Mouse (Mus musculus) thymus, adult 2 months (tissue): ENCODE results near the gene Cyp2c54.

Source experiments
- CTCF ChIP-seq: fragments of 200-500 bp; IDR thresholded peaks from 2 replicates; pipeline ENCODE4 v1.5.1; 2012; ENCODE audit warnings: mild to moderate bottlenecking, control low read depth, low read length, moderate library complexity, borderline replicate concordance; ENCODE audit not compliant: control insufficient read depth, poor library complexity, insufficient read depth; ENCODE audit errors: extremely low read depth
- POLR2A ChIP-seq: fragments of 200-500 bp; IDR thresholded peaks from 2 replicates; pipeline ENCODE4 v1.6.1; 2012; ENCODE audit warnings: mild to moderate bottlenecking, low read length, control low read depth, moderate library complexity; ENCODE audit not compliant: control insufficient read depth, poor library complexity, insufficient read depth; ENCODE audit errors: extremely low read depth

DNA sequence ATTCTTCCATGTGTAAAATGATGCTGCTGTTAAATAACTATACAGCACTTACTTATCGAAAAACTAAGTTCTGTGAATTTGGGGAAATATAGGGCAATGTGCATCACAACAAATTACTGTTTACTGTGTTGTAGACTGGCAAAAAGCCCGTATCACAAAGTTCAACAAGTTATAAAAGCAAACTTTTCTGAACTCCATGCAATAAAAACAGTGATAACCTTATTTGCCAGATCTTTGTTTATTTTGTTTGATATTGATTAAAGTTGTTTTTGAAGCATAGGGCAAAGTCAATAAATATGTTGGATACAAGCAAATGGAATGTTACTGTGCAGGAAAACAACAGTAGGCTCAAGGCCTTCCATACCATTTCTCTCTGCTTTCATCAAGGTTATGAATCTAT, 84.2 kb downstream of the Cyp2c54 start:
- no peak for TF ChIP-seq POLR2A
- no peak for TF ChIP-seq CTCF
